Mouse (Mus musculus): ENCODE results near the gene Efhb. TPM values are rescaled to one million over a fixed set of nuclear protein-coding genes. Genes with fewer than 3 reads are reported as not detected.

The Efhb gene
- polyA plus RNA-seq, 1 experiment = not detected

DNA sequence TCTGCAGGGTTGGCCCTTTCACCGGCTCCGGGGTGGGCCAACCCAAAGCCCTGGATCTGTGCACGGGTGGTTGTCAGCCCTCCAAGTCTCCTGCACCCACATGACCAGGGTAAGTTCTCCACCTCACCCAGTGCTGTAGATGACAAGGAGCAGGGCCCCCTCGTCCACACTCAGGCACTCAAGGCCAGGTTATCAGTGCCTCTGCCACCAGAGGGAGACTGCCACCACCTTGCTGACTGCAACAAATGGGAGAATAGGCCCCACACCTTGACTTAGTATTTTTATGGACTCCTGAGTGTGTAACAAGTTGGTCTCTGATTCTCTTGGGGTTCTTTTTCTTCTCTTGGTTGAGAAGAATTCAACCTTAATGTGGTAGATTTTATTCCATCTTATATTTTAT lies 2.4 kb upstream of the Efhb start:
- H3K4me3 ChIP-seq (ENCODE audit: insufficient read depth, poor library complexity, severe bottlenecking) = no peak overlapping the region
- H3K27me3 ChIP-seq (ENCODE audit: control insufficient read depth, insufficient read depth, insufficient read length) = no peaks in the 10 kb centered on the region
- H3ac ChIP-seq (ENCODE audit: control insufficient read depth, insufficient read length, low read depth) = no peak overlapping the region
- no peaks in the 10 kb centered on the region for H3K79me2 ChIP-seq (ENCODE audit: control insufficient read depth, insufficient read depth)
- TF ChIP-seq CTCF (IDR thresholded peaks at IDR 0.05; ENCODE audit: control insufficient read depth, insufficient read depth, insufficient read length) (peak; percentile 9), MYOG (IDR thresholded peaks at IDR 0.05; ENCODE audit: control insufficient read depth, extremely low read depth, insufficient read length) (no peak), FOSL1 (IDR thresholded peaks at IDR 0.05; ENCODE audit: insufficient read depth, low read length, poor library complexity, severe bottlenecking) (no peak)
- H3K79me3 ChIP-seq (ENCODE audit: low read depth) = no peaks in the 10 kb centered on the region
- no peaks in the 10 kb centered on the region for H3K36me3 ChIP-seq (ENCODE audit: control insufficient read depth, insufficient read depth)

DNA sequence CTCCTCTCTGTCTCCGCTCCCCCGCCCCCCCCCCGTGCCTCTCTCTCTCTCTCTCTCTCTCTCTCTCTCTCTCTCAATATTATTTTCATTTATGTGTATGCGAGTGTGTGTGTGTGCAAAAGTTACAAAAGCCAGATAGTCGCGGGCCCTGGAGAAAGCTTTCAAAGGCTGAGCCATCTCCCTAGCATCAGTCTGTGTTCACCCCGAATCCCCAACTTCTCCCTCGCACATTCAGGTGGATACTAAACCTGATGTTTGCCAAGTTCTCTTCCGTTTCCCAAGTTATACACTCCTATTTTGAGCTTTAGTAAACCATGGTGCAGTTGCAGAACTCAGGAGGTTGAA lies 347 bp upstream of the Efhb start:
- Histone ChIP-seq H3ac (ENCODE audit: control insufficient read depth, insufficient read length, low read depth) (peak overlapping the region; percentile 30), H3K79me2 (ENCODE audit: control insufficient read depth, insufficient read depth) (no peaks in the 10 kb centered on the region), H3K36me3 (ENCODE audit: control insufficient read depth, insufficient read depth) (no peaks in the 10 kb centered on the region), H3K4me3 (ENCODE audit: insufficient read depth, poor library complexity, severe bottlenecking) (peak overlapping the region; percentile 23), H3K79me3 (ENCODE audit: low read depth) (no peaks in the 10 kb centered on the region), H3K27me3 (ENCODE audit: control insufficient read depth, insufficient read depth, insufficient read length) (no peaks in the 10 kb centered on the region)
- TF ChIP-seq CTCF (IDR thresholded peaks at IDR 0.05; ENCODE audit: control insufficient read depth, insufficient read depth, insufficient read length) (no peak), MYOG (IDR thresholded peaks at IDR 0.05; ENCODE audit: control insufficient read depth, extremely low read depth, insufficient read length) (no peak), CEBPB (IDR thresholded peaks at IDR 0.05; ENCODE audit: low read depth) (no peak), FOSL1 (IDR thresholded peaks at IDR 0.05; ENCODE audit: insufficient read depth, low read length, poor library complexity, severe bottlenecking) (no peak), MYOD1 (IDR thresholded peaks at IDR 0.05; ENCODE audit: control insufficient read depth, insufficient read length, low read depth) (no peak), USF1 (IDR thresholded peaks at IDR 0.05; ENCODE audit: low read depth) (no peak), MAX (IDR thresholded peaks at IDR 0.05) (no peak)

DNA sequence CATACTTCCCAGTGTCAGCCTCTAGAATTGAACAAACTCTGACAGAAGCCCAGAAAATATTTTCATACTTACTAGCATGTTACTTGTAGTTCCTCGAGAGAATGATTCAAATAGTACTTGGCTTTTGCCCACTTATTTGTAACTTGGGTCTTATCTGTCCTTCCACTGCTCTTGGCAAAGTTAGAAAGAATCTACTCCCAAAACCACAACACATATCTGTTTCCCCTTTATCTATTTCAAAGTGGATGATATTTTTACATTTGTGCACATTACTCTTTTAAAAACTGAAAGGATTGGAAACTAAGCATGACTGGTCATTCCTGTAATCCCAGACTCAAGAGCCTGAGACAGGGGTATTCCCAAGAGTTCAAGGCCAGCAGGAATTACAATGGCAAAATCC lies 6.4 kb downstream of the Efhb start:
- TF ChIP-seq USF1 (IDR thresholded peaks at IDR 0.05; ENCODE audit: low read depth) (no peak), MYOG (IDR thresholded peaks at IDR 0.05; ENCODE audit: control insufficient read depth, extremely low read depth, insufficient read length) (no peak), MAX (IDR thresholded peaks at IDR 0.05) (no peak), FOSL1 (IDR thresholded peaks at IDR 0.05; ENCODE audit: insufficient read depth, low read length, poor library complexity, severe bottlenecking) (no peak)
- no peak overlapping the region for H3K4me3 ChIP-seq (ENCODE audit: insufficient read depth, poor library complexity, severe bottlenecking)

DNA sequence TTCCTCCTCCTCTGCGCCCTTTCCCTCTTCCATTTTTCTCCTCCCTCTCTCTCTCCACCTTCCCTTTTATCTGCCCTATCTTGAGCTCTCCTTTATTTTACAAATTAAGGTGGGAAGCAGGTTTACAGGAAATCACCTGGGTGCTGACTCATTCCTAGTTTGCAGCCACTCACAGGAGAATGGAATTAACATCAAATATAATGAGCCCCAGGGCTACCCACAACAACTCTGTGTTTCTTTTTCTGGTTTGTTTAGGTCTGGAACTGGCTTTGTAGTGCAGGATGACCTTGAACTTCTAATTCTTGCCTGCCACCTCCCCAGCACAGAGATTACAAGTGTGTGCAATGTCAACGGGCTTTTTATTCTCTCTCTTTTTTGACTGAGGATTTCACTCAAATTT lies 7.0 kb downstream of the Efhb start:
- Histone ChIP-seq H3K27me3 (ENCODE audit: control insufficient read depth, insufficient read depth, insufficient read length) (no peaks in the 10 kb centered on the region), H3ac (ENCODE audit: control insufficient read depth, insufficient read length, low read depth) (no peak overlapping the region), H3K79me3 (ENCODE audit: low read depth) (no peaks in the 10 kb centered on the region), H3K36me3 (ENCODE audit: control insufficient read depth, insufficient read depth) (no peaks in the 10 kb centered on the region), H3K79me2 (ENCODE audit: control insufficient read depth, insufficient read depth) (no peaks in the 10 kb centered on the region), H3K4me3 (ENCODE audit: insufficient read depth, poor library complexity, severe bottlenecking) (no peak overlapping the region)
- TF ChIP-seq MYOD1 (IDR thresholded peaks at IDR 0.05; ENCODE audit: control insufficient read depth, insufficient read length, low read depth) = no peak
- TF ChIP-seq CEBPB (IDR thresholded peaks at IDR 0.05; ENCODE audit: low read depth) = no peak
- no peak for TF ChIP-seq MAX (IDR thresholded peaks at IDR 0.05)
- no peak for TF ChIP-seq FOSL1 (IDR thresholded peaks at IDR 0.05; ENCODE audit: insufficient read depth, low read length, poor library complexity, severe bottlenecking)
- no peak for TF ChIP-seq MYOG (IDR thresholded peaks at IDR 0.05; ENCODE audit: control insufficient read depth, extremely low read depth, insufficient read length)
- TF ChIP-seq CTCF (IDR thresholded peaks at IDR 0.05; ENCODE audit: control insufficient read depth, insufficient read depth, insufficient read length) = no peak

More for the DNA sequence above, 6.4 kb downstream of the Efhb start:
- no peaks in the 10 kb centered on the region for H3K36me3 ChIP-seq (ENCODE audit: control insufficient read depth, insufficient read depth)
- H3ac ChIP-seq (ENCODE audit: control insufficient read depth, insufficient read length, low read depth) = no peak overlapping the region
- H3K79me2 ChIP-seq (ENCODE audit: control insufficient read depth, insufficient read depth) = no peaks in the 10 kb centered on the region
- H3K27me3 ChIP-seq (ENCODE audit: control insufficient read depth, insufficient read depth, insufficient read length) = no peaks in the 10 kb centered on the region
- no peaks in the 10 kb centered on the region for H3K79me3 ChIP-seq (ENCODE audit: low read depth)

DNA sequence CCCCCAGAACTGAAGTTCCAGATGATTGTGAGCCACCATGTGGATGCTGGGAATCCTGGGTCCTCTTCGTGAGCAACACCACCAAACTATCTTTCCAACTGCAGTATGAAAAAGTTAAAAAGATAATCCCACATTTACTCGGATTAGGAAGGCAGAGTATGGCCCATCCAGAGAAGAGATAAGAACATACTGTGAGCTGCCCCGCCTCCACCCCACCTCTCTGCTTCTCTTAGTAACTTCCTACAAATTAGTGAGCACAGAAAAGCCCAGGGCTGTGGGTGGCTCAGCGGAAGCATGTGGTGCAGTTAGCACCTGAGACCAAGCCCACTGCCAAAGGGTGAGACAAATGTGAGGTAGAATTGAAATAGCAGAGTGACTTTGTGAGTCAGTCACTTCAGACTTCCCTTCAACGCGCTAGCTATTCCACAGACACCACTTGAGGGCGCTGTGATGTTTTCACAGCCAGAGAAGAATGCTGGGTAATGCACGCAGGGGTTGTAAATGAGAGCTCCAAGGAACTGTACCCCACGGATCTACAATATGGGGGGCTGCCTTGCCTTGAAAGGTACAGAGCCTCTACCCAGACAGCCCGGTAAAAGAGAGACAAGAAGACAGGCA lies 60.3 kb downstream of the Efhb start:
- no peak for TF ChIP-seq USF1 (IDR thresholded peaks at IDR 0.05; ENCODE audit: low read depth)
- TF ChIP-seq CEBPB (IDR thresholded peaks at IDR 0.05; ENCODE audit: low read depth) = no peak
- no peak for TF ChIP-seq MYOG (IDR thresholded peaks at IDR 0.05; ENCODE audit: control insufficient read depth, extremely low read depth, insufficient read length)
- no peak for TF ChIP-seq CTCF (IDR thresholded peaks at IDR 0.05; ENCODE audit: control insufficient read depth, insufficient read depth, insufficient read length)
- no peak for TF ChIP-seq MYOD1 (IDR thresholded peaks at IDR 0.05; ENCODE audit: control insufficient read depth, insufficient read length, low read depth)
- no peak for TF ChIP-seq MAX (IDR thresholded peaks at IDR 0.05)
- TF ChIP-seq FOSL1 (IDR thresholded peaks at IDR 0.05; ENCODE audit: insufficient read depth, low read length, poor library complexity, severe bottlenecking) = no peak
- Histone ChIP-seq H3K4me3 (ENCODE audit: insufficient read depth, poor library complexity, severe bottlenecking) (no peak overlapping the region), H3K27me3 (ENCODE audit: control insufficient read depth, insufficient read depth, insufficient read length) (no peaks in the 10 kb centered on the region), H3K79me3 (ENCODE audit: low read depth) (no peaks in the 10 kb centered on the region), H3K36me3 (ENCODE audit: control insufficient read depth, insufficient read depth) (no peaks in the 10 kb centered on the region), H3K79me2 (ENCODE audit: control insufficient read depth, insufficient read depth) (no peaks in the 10 kb centered on the region), H3ac (ENCODE audit: control insufficient read depth, insufficient read length, low read depth) (no peak overlapping the region)

DNA sequence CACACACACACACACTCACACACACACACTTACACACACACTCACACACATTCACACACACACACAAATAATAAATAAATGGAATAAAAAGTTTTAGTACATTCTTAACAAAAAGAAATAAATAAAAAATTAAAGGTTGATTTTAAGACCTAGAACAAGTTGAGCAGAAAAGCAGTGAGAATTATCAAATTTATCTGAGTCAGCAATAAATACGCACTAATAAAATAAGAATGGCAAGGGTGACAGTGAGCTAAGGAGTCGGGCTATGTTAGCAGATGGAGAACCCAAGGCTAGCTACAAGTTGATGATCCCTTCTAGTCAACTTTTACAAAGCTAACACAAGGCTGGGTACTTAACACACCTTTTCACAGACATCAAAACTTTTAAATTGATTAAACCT lies 69.9 kb downstream of the Efhb start:
- Histone ChIP-seq H3K79me3 (ENCODE audit: low read depth) (no peaks in the 10 kb centered on the region), H3K27me3 (ENCODE audit: control insufficient read depth, insufficient read depth, insufficient read length) (no peaks in the 10 kb centered on the region), H3K36me3 (ENCODE audit: control insufficient read depth, insufficient read depth) (no peaks in the 10 kb centered on the region), H3K4me3 (ENCODE audit: insufficient read depth, poor library complexity, severe bottlenecking) (no peak overlapping the region), H3ac (ENCODE audit: control insufficient read depth, insufficient read length, low read depth) (no peak overlapping the region), H3K79me2 (ENCODE audit: control insufficient read depth, insufficient read depth) (no peaks in the 10 kb centered on the region)
- TF ChIP-seq MAX (IDR thresholded peaks at IDR 0.05) = no peak
- no peak for TF ChIP-seq CTCF (IDR thresholded peaks at IDR 0.05; ENCODE audit: control insufficient read depth, insufficient read depth, insufficient read length)
- no peak for TF ChIP-seq USF1 (IDR thresholded peaks at IDR 0.05; ENCODE audit: low read depth)
- no peak for TF ChIP-seq FOSL1 (IDR thresholded peaks at IDR 0.05; ENCODE audit: insufficient read depth, low read length, poor library complexity, severe bottlenecking)
- no peak for TF ChIP-seq MYOD1 (IDR thresholded peaks at IDR 0.05; ENCODE audit: control insufficient read depth, insufficient read length, low read depth)
- no peak for TF ChIP-seq CEBPB (IDR thresholded peaks at IDR 0.05; ENCODE audit: low read depth)
- no peak for TF ChIP-seq MYOG (IDR thresholded peaks at IDR 0.05; ENCODE audit: control insufficient read depth, extremely low read depth, insufficient read length)
